Mouse (Mus musculus) midbrain, embryonic 14.5 days (tissue): Measurements from ENCODE around the gene Rsrc1. TPM values are rescaled to one million over a fixed set of nuclear protein-coding genes. Genes with fewer than 3 reads are reported as not detected.

Experiments used
- ATAC-seq: fragments of 200-750 bp; cut with Nextera tagmentation; 2 replicates; pipeline ENCODE4 v1.8.0; 2017; ENCODE audit warnings: moderate number of reproducible peaks, moderate library complexity; ENCODE audit not compliant: low FRiP score, low TSS enrichment
- DNase-seq: peaks from one replicate; pipeline ENCODE4 v3.0.0-alpha.2; 2015
- H3K27ac ChIP-seq: fragments of 300-500 bp; sonication (generic); replicated peaks from 2 replicates; pipeline ENCODE4 v1.5.1; 2014; ENCODE audit warnings: mild to moderate bottlenecking, low read depth, low read length, moderate library complexity
- H3K27me3 ChIP-seq: fragments of 300-500 bp; sonication (generic); 2 replicates; pipeline ENCODE4 v1.6.1; 2014; ENCODE audit warnings: low read length, control low read depth, mixed read lengths; ENCODE audit not compliant: control insufficient read depth, insufficient read depth
- H3K36me3 ChIP-seq: fragments of 300-500 bp; sonication (generic); 2 replicates; pipeline ENCODE4 v1.6.1; 2014; ENCODE audit warnings: low read length, control low read depth; ENCODE audit not compliant: control insufficient read depth, insufficient read depth
- H3K4me1 ChIP-seq: fragments of 300-500 bp; sonication (generic); 2 replicates; pipeline ENCODE4 v1.6.1; 2014; ENCODE audit warnings: mild to moderate bottlenecking, antibody characterized with exemption, low read length, control low read depth; ENCODE audit not compliant: control insufficient read depth, insufficient read depth
- H3K4me2 ChIP-seq: fragments of 300-500 bp; sonication (generic); 2 replicates; pipeline ENCODE4 v1.6.1; 2014; ENCODE audit warnings: mild to moderate bottlenecking, low read length, moderate library complexity
- H3K4me3 ChIP-seq: fragments of 300-500 bp; sonication (generic); replicated peaks from 2 replicates; pipeline ENCODE4 v1.5.1; 2014; ENCODE audit warnings: low read depth, low read length
- H3K9ac ChIP-seq: fragments of 300-500 bp; sonication (generic); replicated peaks from 2 replicates; pipeline ENCODE4 v1.6.1; 2014; ENCODE audit warnings: mild to moderate bottlenecking, low read length, moderate library complexity
- H3K9me3 ChIP-seq: fragments of 300-500 bp; sonication (generic); 2 replicates; pipeline ENCODE4 v1.6.1; 2016; ENCODE audit warnings: low read length, control low read depth, mixed read lengths; ENCODE audit not compliant: control insufficient read depth
- WGBS: fragments of 180-500 bp; shearing (Covaris S2); extraction: QIAGEN DNeasy Blood & Tissue Kit; methylation state at CpG from one replicate; pipeline ENCODE4 v1.1.7; 2014; 5-methylcytosine and 5-hydroxymethylcytosine counted together
- polyA plus RNA-seq: library from polyadenylated mRNA; unstranded; fragments of >200 nt; fragmentation: Nextera tagmentation; extraction: Ambion mirVana; gene quantifications from 2 replicates; pipeline ENCODE4 v1.2.1, GENCODE M21; 2014

Gene Rsrc1
- polyA plus RNA-seq, 1 experiment from 2014 or later, result 50.9 TPM

DNA sequence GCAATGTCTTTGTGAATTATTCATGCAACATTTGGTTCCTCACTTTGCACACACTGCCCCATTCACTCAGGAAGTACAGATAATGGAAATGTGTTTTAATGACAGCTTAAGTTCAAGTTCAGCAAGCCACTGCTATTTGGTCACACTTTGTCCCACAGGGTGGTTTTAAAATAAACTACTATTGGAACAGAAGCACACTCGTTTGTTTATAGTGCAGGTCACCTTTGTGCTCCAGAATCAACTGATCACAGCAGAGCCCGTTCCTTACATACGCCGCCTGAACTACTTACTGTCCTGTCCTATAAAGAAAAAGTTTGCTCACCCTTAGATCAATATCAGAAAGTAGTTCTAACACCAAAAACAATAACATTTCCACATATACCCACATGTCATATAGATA, 341.2 kb downstream of the Rsrc1 start:
- WGBS, result 81% methylated on average over 4 of the region's 4 CpGs
- Histone ChIP-seq H3K9me3 (no peaks in the 10 kb centered on the region), H3K4me2 (no peak overlapping the region), H3K4me3 (no peak overlapping the region), H3K36me3 (no peaks in the 10 kb centered on the region), H3K27me3 (no peaks in the 10 kb centered on the region), H3K4me1 (no peaks in the 10 kb centered on the region), H3K9ac (no peak overlapping the region), H3K27ac (no peak overlapping the region)
- DNase-seq (no peak), ATAC-seq (no peak)

DNA sequence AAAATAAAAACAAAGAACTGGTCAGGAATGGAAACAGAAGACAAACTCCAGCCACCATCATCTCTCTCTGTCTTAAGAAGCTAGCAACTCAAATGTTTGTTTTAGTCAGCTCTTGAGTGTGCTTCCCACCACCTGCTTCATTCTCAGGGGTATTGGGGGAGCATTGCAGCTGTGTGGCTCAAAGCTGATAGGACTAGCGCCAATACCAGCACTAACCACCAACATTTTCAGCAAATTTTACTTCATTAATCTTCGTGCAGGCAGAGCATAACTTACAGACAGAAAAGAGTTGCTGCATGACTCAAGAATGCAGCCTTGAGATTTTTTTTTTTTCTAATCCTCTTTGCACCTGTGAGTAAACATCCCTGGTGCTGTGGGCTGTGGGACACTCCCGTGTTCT, 358.4 kb downstream of the Rsrc1 start:
- no peak for DNase-seq
- H3K9me3 ChIP-seq, result no peaks in the 10 kb centered on the region
- WGBS, result 51% methylated on average over 3 of the region's 3 CpGs
- no peak for ATAC-seq
- no peaks in the 10 kb centered on the region for H3K4me1 ChIP-seq
- H3K27me3 ChIP-seq, result no peaks in the 10 kb centered on the region
- H3K9ac ChIP-seq, result no peak overlapping the region
- H3K36me3 ChIP-seq, result no peaks in the 10 kb centered on the region
- no peak overlapping the region for H3K4me3 ChIP-seq
- H3K27ac ChIP-seq, result no peak overlapping the region
- no peak overlapping the region for H3K4me2 ChIP-seq

DNA sequence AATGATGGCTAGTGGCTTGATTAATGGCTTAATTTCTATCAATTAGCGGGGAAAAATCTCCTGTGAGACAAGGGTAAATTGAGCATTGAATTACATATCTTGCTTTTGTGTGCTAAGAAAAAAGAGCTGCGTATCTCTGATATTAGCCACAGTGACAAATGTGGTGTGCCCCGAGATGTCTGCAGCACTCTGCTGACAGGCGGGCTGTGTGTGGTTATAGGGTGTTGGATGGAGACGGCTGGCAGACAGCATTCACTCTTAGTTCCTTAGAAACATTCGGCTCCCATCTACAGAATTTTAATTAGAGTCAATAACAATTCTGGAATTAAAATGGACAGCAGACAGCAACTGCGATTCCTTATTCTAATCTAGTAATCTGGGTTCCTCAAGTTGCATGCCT, 359.7 kb downstream of the Rsrc1 start:
- no peak overlapping the region for H3K27ac ChIP-seq
- no peaks in the 10 kb centered on the region for H3K36me3 ChIP-seq
- no peaks in the 10 kb centered on the region for H3K4me1 ChIP-seq
- no peaks in the 10 kb centered on the region for H3K9me3 ChIP-seq
- H3K27me3 ChIP-seq, result no peaks in the 10 kb centered on the region
- ATAC-seq (no peak), DNase-seq (peak; percentile 35)
- no peak overlapping the region for H3K4me2 ChIP-seq
- WGBS, result 48% methylated on average over 7 of the region's 7 CpGs
- H3K4me3 ChIP-seq, result no peak overlapping the region
- no peak overlapping the region for H3K9ac ChIP-seq

DNA sequence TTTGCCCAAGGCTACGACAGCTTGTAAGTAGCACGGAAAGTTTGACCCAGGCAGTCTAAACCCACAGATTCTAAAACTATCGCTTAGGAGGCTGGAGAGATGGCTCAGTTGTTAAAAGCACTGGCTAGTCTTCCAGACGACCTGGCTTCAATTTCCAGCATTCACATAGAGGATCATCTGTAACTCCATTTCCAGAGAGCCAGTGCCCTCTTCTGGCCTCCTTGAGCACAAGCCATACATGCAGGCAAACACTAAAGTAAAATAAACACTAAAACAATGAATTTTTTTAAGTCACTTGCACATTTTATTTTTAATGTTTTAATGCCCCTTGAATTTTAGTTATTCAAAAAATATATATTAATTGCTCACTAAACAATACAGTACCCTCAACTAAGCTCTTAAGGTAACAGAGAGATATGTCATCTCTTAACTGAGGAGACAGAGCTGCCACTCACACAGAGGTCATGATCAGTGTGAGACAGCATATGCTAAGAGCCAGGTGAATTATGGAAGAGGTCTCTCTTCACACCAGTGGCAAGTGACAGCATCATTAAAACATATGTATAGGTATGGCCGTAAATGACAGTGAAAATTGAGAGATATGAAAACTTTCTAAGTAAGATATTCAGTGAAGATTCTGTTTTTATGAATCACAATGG, 361.9 kb downstream of the Rsrc1 start:
- Histone ChIP-seq H3K4me2 (no peak overlapping the region), H3K4me3 (no peak overlapping the region), H3K36me3 (no peaks in the 10 kb centered on the region), H3K9ac (no peak overlapping the region), H3K27ac (no peak overlapping the region), H3K4me1 (peaks cover 3% of the 10 kb centered on the region; the same call in 1 of the 2 replicates), H3K27me3 (no peaks in the 10 kb centered on the region), H3K9me3 (no peaks in the 10 kb centered on the region)
- ATAC-seq (no peak), DNase-seq (peak; percentile 76)
- WGBS, result 55% methylated on average over 5 of the region's 5 CpGs

DNA sequence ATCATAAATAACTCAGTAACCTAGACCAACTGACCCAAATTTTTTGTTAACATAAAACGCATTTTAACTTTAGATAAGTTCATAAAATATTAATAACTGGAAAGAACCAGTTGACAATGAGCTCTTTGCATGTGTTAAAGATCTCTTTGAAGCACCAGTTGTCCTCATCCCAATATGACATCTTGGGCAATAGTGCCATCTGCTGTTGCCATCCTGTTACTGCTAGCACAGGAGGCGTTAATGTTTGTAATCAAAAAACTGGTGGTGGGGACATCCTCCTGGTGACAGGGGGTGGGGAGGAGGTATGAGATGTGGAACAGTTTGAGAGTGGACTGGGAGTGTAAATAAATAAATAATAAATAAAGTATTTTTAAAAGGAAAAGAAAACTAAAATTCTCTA, 363.4 kb downstream of the Rsrc1 start:
- WGBS, result 4% methylated on average over 2 of the region's 2 CpGs
- H3K9me3 ChIP-seq, result no peaks in the 10 kb centered on the region
- H3K27me3 ChIP-seq, result no peaks in the 10 kb centered on the region
- H3K36me3 ChIP-seq, result no peaks in the 10 kb centered on the region
- H3K9ac ChIP-seq, result no peak overlapping the region
- H3K4me2 ChIP-seq, result no peak overlapping the region
- peaks cover 3% of the 10 kb centered on the region; the same call in 1 of the 2 replicates for H3K4me1 ChIP-seq
- peak; percentile 86 for DNase-seq
- H3K4me3 ChIP-seq, result no peak overlapping the region
- no peak; the same call in 1 of the 2 replicates for ATAC-seq
- no peak overlapping the region for H3K27ac ChIP-seq

DNA sequence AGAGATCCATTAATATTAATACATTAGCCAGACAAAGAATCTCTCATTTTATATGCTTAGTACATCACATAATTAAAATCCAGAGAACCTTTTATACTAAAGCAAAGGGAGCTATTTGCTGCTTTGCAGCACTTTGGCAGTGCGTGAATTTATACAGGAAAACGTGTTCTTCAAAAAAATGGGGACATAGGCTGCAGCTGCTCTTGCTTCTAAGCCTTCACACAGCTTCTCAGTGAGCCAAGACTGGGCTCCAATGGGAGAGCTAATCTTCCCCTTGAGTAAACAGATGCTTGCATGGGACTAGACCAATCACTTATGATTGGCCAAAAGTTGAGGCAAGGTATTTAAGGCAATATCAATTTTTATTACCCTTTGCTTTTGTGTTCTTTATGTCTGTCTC, 365.5 kb downstream of the Rsrc1 start:
- Histone ChIP-seq H3K4me3 (no peak overlapping the region), H3K36me3 (no peaks in the 10 kb centered on the region), H3K9ac (no peak overlapping the region), H3K9me3 (no peaks in the 10 kb centered on the region), H3K4me1 (peaks cover 9% of the 10 kb centered on the region; the same call in 1 of the 2 replicates), H3K4me2 (no peak overlapping the region), H3K27me3 (no peaks in the 10 kb centered on the region), H3K27ac (no peak overlapping the region)
- DNase-seq (no peak), ATAC-seq (no peak)
- 36% methylated on average over 2 of the region's 2 CpGs for WGBS

DNA sequence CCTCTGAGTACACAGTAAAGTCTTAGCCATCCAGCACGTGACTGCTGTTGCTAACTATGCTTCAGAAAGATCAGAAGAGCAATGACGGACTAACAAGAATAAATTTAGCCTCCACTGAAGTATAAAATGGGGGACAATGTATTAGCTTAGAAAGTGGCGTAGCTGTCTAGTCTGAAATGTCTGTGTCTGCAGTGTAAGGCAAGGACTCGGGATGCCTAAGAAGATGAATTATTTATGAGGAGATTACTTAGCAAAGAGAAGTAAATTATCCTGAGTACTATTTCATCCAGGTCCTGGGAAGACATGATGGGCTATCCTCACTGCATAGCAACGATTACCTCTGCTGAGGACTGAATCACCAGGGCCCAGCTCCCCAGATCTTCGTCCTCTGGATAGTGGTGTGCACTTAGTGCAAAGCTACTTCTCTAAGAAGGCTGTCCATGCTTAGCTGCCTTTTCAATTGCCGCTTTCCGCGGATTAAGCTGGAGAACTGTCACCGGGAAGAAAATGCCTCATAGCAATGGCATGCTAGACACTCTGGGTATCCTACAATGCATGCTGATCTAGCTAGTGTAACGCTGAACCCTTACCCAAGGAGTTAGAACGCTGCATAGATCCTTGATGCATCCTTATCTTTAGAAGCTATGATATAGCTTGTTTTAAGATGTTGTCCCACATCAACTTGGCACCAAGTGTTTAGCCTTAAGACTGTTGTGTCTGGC, 370.4 kb downstream of the Rsrc1 start:
- no peak overlapping the region for H3K4me3 ChIP-seq
- no peaks in the 10 kb centered on the region for H3K36me3 ChIP-seq
- peaks cover 12% of the 10 kb centered on the region; the same call in 1 of the 2 replicates for H3K4me1 ChIP-seq
- H3K9me3 ChIP-seq, result no peaks in the 10 kb centered on the region
- H3K4me2 ChIP-seq, result no peak overlapping the region
- no peak overlapping the region for H3K9ac ChIP-seq
- ATAC-seq (peak; percentile 48; the same call in 1 of the 2 replicates), DNase-seq (peak; percentile 56)
- WGBS, result 22% methylated on average over 12 of the region's 12 CpGs
- no peaks in the 10 kb centered on the region for H3K27me3 ChIP-seq
- H3K27ac ChIP-seq, result peak overlapping the region; percentile 57

DNA sequence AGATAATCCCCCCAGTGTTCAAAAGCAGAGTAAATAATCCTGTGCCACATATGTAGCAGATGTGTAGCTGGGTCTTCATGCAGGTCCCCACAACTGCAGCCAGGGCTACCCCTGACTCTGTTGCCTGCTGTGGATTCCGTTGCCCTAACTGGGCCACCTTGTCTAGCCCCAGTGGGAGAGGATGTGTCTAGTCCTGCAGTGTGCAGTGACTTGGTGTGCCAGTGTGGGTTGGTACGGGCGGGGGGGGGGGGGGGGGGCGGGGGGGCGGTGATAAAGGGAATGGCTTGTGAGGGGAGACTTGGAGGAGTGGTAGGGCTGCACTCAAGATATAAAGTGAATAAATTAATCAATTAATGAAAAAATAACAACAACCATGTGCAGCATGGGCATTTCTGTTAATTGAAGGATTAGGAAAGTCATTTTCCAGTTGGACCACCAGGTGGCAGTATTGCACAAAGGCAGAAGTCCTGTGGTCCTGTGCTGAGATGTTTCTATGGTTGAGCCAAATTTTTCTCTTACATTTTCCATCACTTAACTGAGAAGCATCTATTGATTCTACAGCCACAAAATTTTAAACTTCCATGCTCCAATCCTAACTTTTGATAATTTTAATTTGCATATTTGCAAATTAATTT, 371.1 kb downstream of the Rsrc1 start:
- H3K36me3 ChIP-seq, result no peaks in the 10 kb centered on the region
- 34% methylated on average over 5 of the region's 5 CpGs for WGBS
- peak overlapping the region; percentile 57 for H3K27ac ChIP-seq
- no peaks in the 10 kb centered on the region for H3K27me3 ChIP-seq
- no peaks in the 10 kb centered on the region for H3K9me3 ChIP-seq
- peak; percentile 83 for DNase-seq
- peaks cover 9% of the 10 kb centered on the region; the same call in 1 of the 2 replicates for H3K4me1 ChIP-seq
- peak; percentile 61 for ATAC-seq
- H3K4me2 ChIP-seq, result no peak overlapping the region
- H3K9ac ChIP-seq, result no peak overlapping the region
- H3K4me3 ChIP-seq, result no peak overlapping the region
